Mouse (Mus musculus): ENCODE measurements around the gene Runx1. TPM values are rescaled to one million over a fixed set of nuclear protein-coding genes. Genes with fewer than 3 reads are reported as not detected.

Runx1 gene
- polyA plus RNA-seq, 1 experiment from 2014 or later, result 1.2 TPM

- peaks cover 13% of the 10 kb centered on the region for H3K4me1 ChIP-seq (ENCODE audit: control insufficient read depth, insufficient read depth, low read length)
- peak; percentile 54 for DNase-seq (ENCODE audit: low spot score)
- peak overlapping the region; percentile 58 for H3K4me3 ChIP-seq (ENCODE audit: low read depth, low read length)
- H3K9me3 ChIP-seq (ENCODE audit: control insufficient read depth, low read length), result no peaks in the 10 kb centered on the region
- ATAC-seq (ENCODE audit: insufficient read depth, low FRiP score, low TSS enrichment), result peak; percentile 21; the same call in 1 of the 2 replicates
- peak overlapping the region; percentile 99 for H3K4me2 ChIP-seq (ENCODE audit: low read depth)
- no peak overlapping the region for H3K27ac ChIP-seq (ENCODE audit: low read depth, low read length)
- peak overlapping the region; percentile 49 for H3K9ac ChIP-seq (ENCODE audit: low read length)
- under 1% methylated on average over 46 of the region's 48 CpGs for WGBS
- H3K27me3 ChIP-seq (ENCODE audit: control insufficient read depth, insufficient read depth, low read length), result peaks cover 69% of the 10 kb centered on the region
- H3K36me3 ChIP-seq (ENCODE audit: control insufficient read depth, insufficient read depth, low read length), result no peaks in the 10 kb centered on the region
Measured at GRCm38 (mm10) chr16:92697737-92698611, 128.0 kb downstream of the Runx1 start.

DNA sequence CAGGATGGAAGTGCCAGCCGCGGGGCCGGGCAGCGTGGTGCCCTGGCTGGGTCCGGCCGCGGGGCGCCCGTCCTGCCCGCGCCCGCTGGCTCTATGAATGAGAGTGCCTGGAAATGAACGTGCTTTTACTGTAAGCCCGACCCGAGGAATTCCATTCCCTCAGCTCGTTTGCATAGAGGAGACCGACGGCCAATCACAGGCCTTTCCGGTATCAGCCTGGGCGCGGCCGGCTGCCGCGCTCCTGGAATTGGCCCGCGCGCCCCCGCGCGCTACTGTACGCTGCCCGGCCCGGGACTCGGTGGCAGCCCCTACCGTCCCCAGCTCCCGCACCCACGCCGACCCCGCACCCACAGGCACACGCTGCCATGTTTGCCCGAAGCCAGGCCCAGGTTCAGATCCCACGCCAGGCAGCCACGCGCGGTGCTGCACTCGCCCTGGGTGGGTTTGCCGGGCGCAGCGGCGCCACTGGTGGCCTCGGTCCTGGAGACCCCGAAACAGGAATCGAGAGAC, 128.7 kb downstream of the Runx1 start:
- Histone ChIP-seq H3K9ac (ENCODE audit: low read length) (peak overlapping the region; percentile 49), H3K9me3 (ENCODE audit: control insufficient read depth, low read length) (no peaks in the 10 kb centered on the region), H3K4me2 (ENCODE audit: low read depth) (peak overlapping the region; percentile 99), H3K4me3 (ENCODE audit: low read depth, low read length) (peak overlapping the region; percentile 58), H3K27me3 (ENCODE audit: control insufficient read depth, insufficient read depth, low read length) (peaks cover 72% of the 10 kb centered on the region), H3K4me1 (ENCODE audit: control insufficient read depth, insufficient read depth, low read length) (peaks cover 13% of the 10 kb centered on the region), H3K36me3 (ENCODE audit: control insufficient read depth, insufficient read depth, low read length) (no peaks in the 10 kb centered on the region), H3K27ac (ENCODE audit: low read depth, low read length) (no peak overlapping the region)
- ATAC-seq (ENCODE audit: insufficient read depth, low FRiP score, low TSS enrichment) (peak; percentile 82), DNase-seq (ENCODE audit: low spot score) (peak; percentile 81)
- 0% methylated on average over 43 of the region's 53 CpGs for WGBS

DNA sequence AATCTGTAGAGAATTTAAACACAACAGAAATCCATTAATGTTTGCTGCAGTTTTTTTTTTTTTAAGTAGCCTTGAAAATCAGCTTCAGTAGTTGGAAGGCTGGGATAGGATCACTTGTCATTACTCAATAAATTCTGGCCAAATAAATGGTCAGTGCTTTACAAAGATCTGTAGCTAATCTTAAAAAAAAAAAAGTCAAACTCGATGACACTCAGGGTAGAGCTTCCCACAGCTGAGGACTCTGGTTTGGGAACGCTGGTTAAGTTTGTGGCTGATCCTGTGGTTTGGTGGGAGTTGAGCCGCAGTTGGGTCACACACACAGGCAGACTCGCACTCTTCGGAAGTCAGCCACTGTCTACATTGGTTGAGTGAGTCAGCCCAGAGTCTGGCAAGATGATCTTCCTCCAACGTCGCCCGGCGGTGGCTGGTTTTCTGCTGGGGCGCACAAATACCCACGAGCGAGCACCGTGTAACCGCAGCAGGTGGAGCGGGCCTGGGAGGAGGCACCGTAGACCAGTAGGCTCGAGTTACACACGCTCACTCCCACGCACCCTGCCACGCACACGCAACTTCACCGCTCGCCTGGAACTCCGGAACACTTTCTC, 129.4 kb downstream of the Runx1 start:
- Histone ChIP-seq H3K36me3 (ENCODE audit: control insufficient read depth, insufficient read depth, low read length) (no peaks in the 10 kb centered on the region), H3K4me2 (ENCODE audit: low read depth) (peak overlapping the region; percentile 99), H3K9me3 (ENCODE audit: control insufficient read depth, low read length) (no peaks in the 10 kb centered on the region), H3K4me1 (ENCODE audit: control insufficient read depth, insufficient read depth, low read length) (peaks cover 13% of the 10 kb centered on the region), H3K4me3 (ENCODE audit: low read depth, low read length) (peak overlapping the region; percentile 58), H3K27me3 (ENCODE audit: control insufficient read depth, insufficient read depth, low read length) (peaks cover 78% of the 10 kb centered on the region), H3K9ac (ENCODE audit: low read length) (no peak overlapping the region), H3K27ac (ENCODE audit: low read depth, low read length) (no peak overlapping the region)
- ATAC-seq (ENCODE audit: insufficient read depth, low FRiP score, low TSS enrichment), result no peak
- WGBS, result 1% methylated on average over 24 of the region's 24 CpGs
- DNase-seq (ENCODE audit: low spot score), result peak; percentile 44

- peaks cover 13% of the 10 kb centered on the region for H3K4me1 ChIP-seq (ENCODE audit: control insufficient read depth, insufficient read depth, low read length)
- H3K27ac ChIP-seq (ENCODE audit: low read depth, low read length), result no peak overlapping the region
- no peaks in the 10 kb centered on the region for H3K9me3 ChIP-seq (ENCODE audit: control insufficient read depth, low read length)
- WGBS, result 8% methylated on average over 12 of the region's 12 CpGs
- no peaks in the 10 kb centered on the region for H3K36me3 ChIP-seq (ENCODE audit: control insufficient read depth, insufficient read depth, low read length)
- H3K4me2 ChIP-seq (ENCODE audit: low read depth), result peak overlapping the region; percentile 10
- H3K27me3 ChIP-seq (ENCODE audit: control insufficient read depth, insufficient read depth, low read length), result peaks cover 78% of the 10 kb centered on the region
- H3K4me3 ChIP-seq (ENCODE audit: low read depth, low read length), result peak overlapping the region; percentile 17
- H3K9ac ChIP-seq (ENCODE audit: low read length), result no peak overlapping the region
- DNase-seq (ENCODE audit: low spot score) (no peak), ATAC-seq (ENCODE audit: insufficient read depth, low FRiP score, low TSS enrichment) (no peak)
Measured at GRCm38 (mm10) chr16:92695981-92696380, 130.0 kb downstream of the Runx1 start.

DNA sequence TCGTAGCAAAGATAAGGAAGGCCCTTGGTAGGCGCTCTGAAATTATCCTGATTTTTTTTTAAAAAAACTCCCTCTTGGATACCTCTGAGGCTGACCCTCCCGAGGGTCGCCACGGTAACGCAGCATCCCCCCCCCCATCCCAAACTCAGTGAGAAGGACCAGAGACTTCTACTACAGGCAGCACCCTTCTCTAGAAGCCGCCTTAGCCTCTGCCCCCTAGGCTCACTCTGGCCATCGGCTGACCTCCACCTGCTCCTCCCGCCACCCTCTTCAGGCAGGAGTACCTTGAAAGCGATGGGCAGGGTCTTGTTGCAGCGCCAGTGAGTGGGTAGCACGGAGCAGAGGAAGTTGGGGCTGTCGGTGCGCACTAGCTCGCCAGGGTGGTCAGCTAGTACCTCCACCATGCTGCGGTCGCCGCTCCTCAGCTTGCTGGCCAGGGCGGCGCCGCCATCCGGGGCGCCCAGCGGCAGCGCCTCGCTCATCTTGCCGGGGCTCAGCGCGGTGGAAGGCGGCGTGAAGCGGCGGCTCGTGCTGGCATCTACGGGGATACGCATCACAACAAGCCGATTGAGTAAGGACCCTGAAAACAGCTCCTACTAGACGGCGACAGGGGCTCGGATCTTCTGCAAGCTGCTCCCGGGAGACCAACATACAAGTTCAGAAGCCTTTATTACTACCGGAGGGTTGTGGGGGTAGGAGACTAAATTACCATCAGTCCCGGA, 130.6 kb downstream of the Runx1 start:
- under 1% methylated on average over 43 of the region's 43 CpGs for WGBS
- Histone ChIP-seq H3K4me1 (ENCODE audit: control insufficient read depth, insufficient read depth, low read length) (peaks cover 13% of the 10 kb centered on the region), H3K27ac (ENCODE audit: low read depth, low read length) (no peak overlapping the region), H3K4me2 (ENCODE audit: low read depth) (peak overlapping the region; percentile 10), H3K9me3 (ENCODE audit: control insufficient read depth, low read length) (no peaks in the 10 kb centered on the region), H3K9ac (ENCODE audit: low read length) (no peak overlapping the region), H3K27me3 (ENCODE audit: control insufficient read depth, insufficient read depth, low read length) (peaks cover 73% of the 10 kb centered on the region), H3K4me3 (ENCODE audit: low read depth, low read length) (peak overlapping the region; percentile 17), H3K36me3 (ENCODE audit: control insufficient read depth, insufficient read depth, low read length) (no peaks in the 10 kb centered on the region)
- ATAC-seq (ENCODE audit: insufficient read depth, low FRiP score, low TSS enrichment), result no peak
- DNase-seq (ENCODE audit: low spot score), result peak; percentile 70

GRCm38 (mm10) chr16:92694496-92695106, 131.3 kb downstream of the Runx1 start:
- H3K4me1 ChIP-seq (ENCODE audit: control insufficient read depth, insufficient read depth, low read length), result peaks cover 13% of the 10 kb centered on the region
- no peak for DNase-seq (ENCODE audit: low spot score)
- H3K27ac ChIP-seq (ENCODE audit: low read depth, low read length), result no peak overlapping the region
- peaks cover 66% of the 10 kb centered on the region for H3K27me3 ChIP-seq (ENCODE audit: control insufficient read depth, insufficient read depth, low read length)
- no peak overlapping the region for H3K9ac ChIP-seq (ENCODE audit: low read length)
- H3K9me3 ChIP-seq (ENCODE audit: control insufficient read depth, low read length), result no peaks in the 10 kb centered on the region
- WGBS, result 1% methylated on average over 18 of the region's 19 CpGs
- ATAC-seq (ENCODE audit: insufficient read depth, low FRiP score, low TSS enrichment), result no peak
- H3K4me3 ChIP-seq (ENCODE audit: low read depth, low read length), result no peak overlapping the region
- H3K4me2 ChIP-seq (ENCODE audit: low read depth), result no peak overlapping the region
- H3K36me3 ChIP-seq (ENCODE audit: control insufficient read depth, insufficient read depth, low read length), result no peaks in the 10 kb centered on the region

DNA sequence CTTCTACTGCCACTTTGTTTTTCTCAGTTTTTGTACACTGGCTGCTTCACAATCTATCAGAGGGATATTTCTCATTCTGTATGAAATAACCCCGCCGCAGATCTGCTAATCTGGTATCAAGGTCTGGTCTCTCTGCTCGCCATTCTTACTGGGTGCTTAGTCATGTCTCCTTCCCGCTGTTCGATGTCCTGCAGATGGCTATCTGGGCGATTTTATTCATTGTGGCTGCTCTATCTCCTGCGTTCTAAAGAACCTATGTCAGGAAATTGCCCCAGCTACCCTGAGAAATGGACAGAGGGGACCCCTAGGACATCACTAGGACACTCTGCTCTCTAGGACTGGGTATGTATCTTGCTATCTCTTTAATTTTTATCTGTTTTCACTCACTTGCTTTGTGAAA, 135.2 kb downstream of the Runx1 start:
- DNase-seq (ENCODE audit: low spot score) (no peak), ATAC-seq (ENCODE audit: insufficient read depth, low FRiP score, low TSS enrichment) (no peak)
- Histone ChIP-seq H3K27ac (ENCODE audit: low read depth, low read length) (no peak overlapping the region), H3K4me2 (ENCODE audit: low read depth) (no peak overlapping the region), H3K36me3 (ENCODE audit: control insufficient read depth, insufficient read depth, low read length) (no peaks in the 10 kb centered on the region), H3K4me1 (ENCODE audit: control insufficient read depth, insufficient read depth, low read length) (0 out of 2 replicates have a peak, but pooled peaks cover 3% of the 10 kb centered on the region), H3K4me3 (ENCODE audit: low read depth, low read length) (no peak overlapping the region), H3K9ac (ENCODE audit: low read length) (no peak overlapping the region), H3K27me3 (ENCODE audit: control insufficient read depth, insufficient read depth, low read length) (peaks cover 31% of the 10 kb centered on the region), H3K9me3 (ENCODE audit: control insufficient read depth, low read length) (no peaks in the 10 kb centered on the region)
- 80% methylated on average over 7 of the region's 7 CpGs for WGBS

DNA sequence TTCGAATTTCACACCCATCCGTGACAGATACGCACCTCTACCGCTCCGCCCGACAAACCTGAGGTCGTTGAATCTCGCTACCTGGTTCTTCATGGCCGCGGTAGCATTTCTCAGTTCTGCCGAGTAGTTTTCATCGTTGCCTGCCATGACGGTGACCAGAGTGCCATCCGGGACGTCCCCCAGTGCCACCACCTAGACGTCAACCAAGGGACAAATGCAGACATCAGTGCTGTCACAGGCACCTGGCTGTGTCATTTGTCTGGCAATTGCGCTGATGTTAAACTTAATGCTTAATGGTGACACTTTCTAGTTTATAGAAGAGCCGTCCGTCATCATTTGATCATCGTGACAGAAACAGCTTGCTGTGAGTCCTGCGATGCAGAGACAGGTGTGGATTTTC, 137.0 kb downstream of the Runx1 start:
- no peak for DNase-seq (ENCODE audit: low spot score)
- no peak for ATAC-seq (ENCODE audit: insufficient read depth, low FRiP score, low TSS enrichment)
- no peak overlapping the region for H3K4me2 ChIP-seq (ENCODE audit: low read depth)
- H3K4me1 ChIP-seq (ENCODE audit: control insufficient read depth, insufficient read depth, low read length), result no peaks in the 10 kb centered on the region
- H3K9ac ChIP-seq (ENCODE audit: low read length), result no peak overlapping the region
- H3K4me3 ChIP-seq (ENCODE audit: low read depth, low read length), result no peak overlapping the region
- no peak overlapping the region for H3K27ac ChIP-seq (ENCODE audit: low read depth, low read length)
- no peaks in the 10 kb centered on the region for H3K36me3 ChIP-seq (ENCODE audit: control insufficient read depth, insufficient read depth, low read length)
- peaks cover 19% of the 10 kb centered on the region for H3K27me3 ChIP-seq (ENCODE audit: control insufficient read depth, insufficient read depth, low read length)
- WGBS, result 93% methylated on average over 21 of the region's 21 CpGs
- no peaks in the 10 kb centered on the region for H3K9me3 ChIP-seq (ENCODE audit: control insufficient read depth, low read length)
